Mouse (Mus musculus): ENCODE measurements around the gene Ublcp1. TPM values are rescaled to one million over a fixed set of nuclear protein-coding genes. Genes with fewer than 3 reads are reported as not detected.
"Not testable (repeated sequence)": the region's sequence is repeated elsewhere in the genome, so short reads cannot be mapped to it uniquely, and the experiment has no call there.

Ublcp1 gene
- polyA plus RNA-seq, 1 experiment from 2014 or later: 54.1 TPM

DNA sequence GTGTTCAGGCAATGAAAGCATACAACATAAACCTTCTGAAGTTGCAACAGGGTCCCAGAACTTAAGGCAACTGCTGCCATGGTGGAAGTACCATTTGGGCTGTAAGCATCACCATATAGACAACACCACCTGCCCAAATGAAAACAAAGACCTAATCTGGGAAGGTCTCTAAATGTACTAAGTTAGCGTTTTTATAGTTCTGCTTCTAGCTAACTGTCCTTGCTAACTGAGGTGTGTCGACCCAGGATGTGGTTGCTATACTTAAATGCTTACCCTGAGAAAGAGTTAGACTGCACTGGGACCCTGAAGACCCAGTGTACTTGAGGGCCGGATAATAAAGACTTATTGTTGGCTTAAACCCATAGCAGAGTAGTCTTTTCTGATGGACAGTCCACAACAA lies 5.2 kb upstream of the Ublcp1 start:
- H3K9me3 ChIP-seq (ENCODE audit: control insufficient read depth, low read length): no peaks in the 10 kb centered on the region
- 68% methylated on average over 3 of the region's 3 CpGs for WGBS
- H3K4me2 ChIP-seq: no peak overlapping the region
- H3K36me3 ChIP-seq (ENCODE audit: control insufficient read depth, insufficient read depth, low read length): no peaks in the 10 kb centered on the region
- no peaks in the 10 kb centered on the region for H3K27me3 ChIP-seq (replicated peaks; ENCODE audit: control insufficient read depth, insufficient read depth, low read length)
- H3K4me1 ChIP-seq (replicated peaks; ENCODE audit: control insufficient read depth, insufficient read depth, low read length): peaks cover 8% of the 10 kb centered on the region; the same call in 1 of the 2 replicates
- no peak overlapping the region for H3K9ac ChIP-seq (ENCODE audit: low read depth, low read length)
- no peak overlapping the region for H3K4me3 ChIP-seq (ENCODE audit: low read depth, low read length)
- H3K27ac ChIP-seq (ENCODE audit: low read depth, low read length): no peak overlapping the region
- no peak for ATAC-seq (replicated peaks; ENCODE audit: low FRiP score)
- DNase-seq (ENCODE audit: low spot score): no peak

DNA sequence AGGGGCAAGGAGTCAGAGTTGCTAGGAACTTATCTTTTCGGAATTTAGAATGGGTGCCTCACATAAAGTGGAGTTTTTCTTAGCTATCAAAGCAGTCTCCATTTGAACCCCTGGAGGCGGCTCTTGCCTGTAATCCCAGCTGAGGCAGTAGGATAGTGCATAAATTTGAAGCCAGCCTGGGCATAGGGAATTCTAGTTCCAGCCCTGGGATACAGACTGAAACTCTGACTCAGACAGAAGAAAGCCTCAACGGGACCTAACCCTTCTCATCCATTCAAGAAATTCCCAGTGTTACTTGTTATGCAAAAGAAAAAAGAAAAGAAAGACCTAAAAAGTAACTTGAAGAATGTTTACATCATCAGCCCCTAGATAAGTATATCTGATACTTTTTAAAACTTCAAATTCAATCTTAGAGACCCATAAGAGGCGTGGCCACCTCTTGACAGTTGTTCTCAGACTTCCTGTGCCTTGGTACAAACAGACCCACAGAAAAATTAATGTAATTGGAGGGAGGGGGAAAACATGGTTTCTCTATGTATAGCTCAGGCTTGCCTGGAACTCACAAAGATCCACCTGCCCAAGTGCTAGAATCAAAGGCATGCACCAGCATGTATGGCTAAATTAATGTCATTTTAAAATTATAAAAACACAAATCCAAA lies 1.2 kb upstream of the Ublcp1 start:
- peak overlapping the region; percentile 93 for H3K4me2 ChIP-seq
- no peaks in the 10 kb centered on the region for H3K27me3 ChIP-seq (replicated peaks; ENCODE audit: control insufficient read depth, insufficient read depth, low read length)
- peak overlapping the region; percentile 87 for H3K9ac ChIP-seq (ENCODE audit: low read depth, low read length)
- no peaks in the 10 kb centered on the region for H3K36me3 ChIP-seq (ENCODE audit: control insufficient read depth, insufficient read depth, low read length)
- 18% methylated on average over 4 of the region's 4 CpGs for WGBS
- H3K27ac ChIP-seq (ENCODE audit: low read depth, low read length): peak overlapping the region; percentile 98
- no peaks in the 10 kb centered on the region for H3K9me3 ChIP-seq (ENCODE audit: control insufficient read depth, low read length)
- H3K4me3 ChIP-seq (ENCODE audit: low read depth, low read length): peak overlapping the region; percentile 96
- ATAC-seq (replicated peaks; ENCODE audit: low FRiP score) (no peak), DNase-seq (ENCODE audit: low spot score) (no peak)
- peaks cover 22% of the 10 kb centered on the region for H3K4me1 ChIP-seq (replicated peaks; ENCODE audit: control insufficient read depth, insufficient read depth, low read length)

DNA sequence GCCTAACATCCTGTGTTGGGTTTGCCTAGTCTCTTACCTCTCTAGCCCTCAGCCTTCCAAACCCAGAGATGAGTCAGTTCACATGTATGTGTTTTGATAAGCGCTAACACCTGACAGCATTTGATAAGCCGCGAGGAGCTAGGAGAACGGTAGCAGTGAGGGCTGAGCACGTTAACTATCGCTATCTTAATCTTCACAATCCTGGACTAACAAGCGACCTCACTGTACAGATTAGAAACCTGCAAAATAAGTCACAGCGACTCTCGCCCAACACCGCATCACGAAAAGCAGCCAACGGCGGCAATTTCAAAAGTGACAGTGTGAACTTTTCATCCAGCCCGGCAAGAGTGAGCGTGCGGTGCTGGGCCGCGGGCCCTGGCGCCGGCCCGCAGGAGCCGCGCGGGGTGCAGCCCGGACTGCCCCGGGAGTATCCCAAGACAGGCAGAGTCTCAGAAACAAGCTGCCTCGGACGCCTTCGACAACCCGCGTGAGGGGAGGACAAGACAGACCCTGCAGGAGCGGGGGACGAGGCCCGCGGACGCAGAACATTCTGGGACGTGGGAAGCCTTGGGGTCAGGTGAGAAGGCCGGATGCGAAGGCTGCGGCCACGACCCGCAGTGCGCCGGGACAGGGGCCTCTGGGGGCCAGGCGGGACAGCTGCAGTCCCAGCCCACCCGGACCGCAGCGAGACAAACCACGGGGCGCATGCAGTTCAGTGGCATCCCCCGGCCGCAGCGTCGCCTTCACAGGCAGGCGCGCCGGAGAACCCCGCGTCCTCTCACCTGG lies 459 bp downstream of the Ublcp1 start:
- Histone ChIP-seq H3K9ac (ENCODE audit: low read depth, low read length) (peak overlapping the region; percentile 87), H3K27me3 (replicated peaks; ENCODE audit: control insufficient read depth, insufficient read depth, low read length) (no peaks in the 10 kb centered on the region), H3K4me2 (peak overlapping the region; percentile 93), H3K9me3 (ENCODE audit: control insufficient read depth, low read length) (no peaks in the 10 kb centered on the region), H3K4me1 (replicated peaks; ENCODE audit: control insufficient read depth, insufficient read depth, low read length) (peaks cover 22% of the 10 kb centered on the region), H3K27ac (ENCODE audit: low read depth, low read length) (peak overlapping the region; percentile 98), H3K36me3 (ENCODE audit: control insufficient read depth, insufficient read depth, low read length) (no peaks in the 10 kb centered on the region), H3K4me3 (ENCODE audit: low read depth, low read length) (peak overlapping the region; percentile 96)
- ATAC-seq (replicated peaks; ENCODE audit: low FRiP score) (peak; percentile 86), DNase-seq (ENCODE audit: low spot score) (peak; percentile 61)
- WGBS: under 1% methylated on average over 59 of the region's 59 CpGs

DNA sequence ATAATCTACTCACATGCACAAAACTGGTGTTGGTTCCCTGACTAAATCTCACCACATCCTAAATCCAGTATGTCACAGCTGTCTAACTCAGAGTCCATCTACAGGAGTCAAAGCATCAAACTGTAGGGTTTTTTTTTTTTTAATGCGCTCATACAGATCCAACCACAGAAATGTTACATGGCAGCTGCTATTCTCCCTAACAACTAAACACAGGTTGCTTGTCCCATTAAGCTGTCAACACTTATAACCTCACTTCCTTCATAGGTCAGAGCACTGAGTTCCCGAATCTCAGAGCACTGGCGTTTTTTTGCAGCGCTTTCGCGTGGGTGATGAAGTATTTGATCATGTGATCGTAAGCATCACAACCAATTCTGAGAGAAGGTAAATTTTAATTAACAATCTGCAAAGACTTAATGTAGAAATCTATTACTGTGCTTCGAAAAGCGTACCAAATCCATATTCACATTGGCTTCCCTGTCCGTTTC lies 1.9 kb downstream of the Ublcp1 start:
- ATAC-seq (replicated peaks; ENCODE audit: low FRiP score): no peak
- Histone ChIP-seq H3K27ac (ENCODE audit: low read depth, low read length) (no peak overlapping the region), H3K4me3 (ENCODE audit: low read depth, low read length) (no peak overlapping the region), H3K4me2 (no peak overlapping the region), H3K9ac (ENCODE audit: low read depth, low read length) (no peak overlapping the region), H3K9me3 (ENCODE audit: control insufficient read depth, low read length) (no peaks in the 10 kb centered on the region), H3K27me3 (replicated peaks; ENCODE audit: control insufficient read depth, insufficient read depth, low read length) (no peaks in the 10 kb centered on the region), H3K36me3 (ENCODE audit: control insufficient read depth, insufficient read depth, low read length) (no peaks in the 10 kb centered on the region), H3K4me1 (replicated peaks; ENCODE audit: control insufficient read depth, insufficient read depth, low read length) (peaks cover 22% of the 10 kb centered on the region)
- 84% methylated on average over 10 of the region's 10 CpGs for WGBS
- DNase-seq (ENCODE audit: low spot score): no peak

DNA sequence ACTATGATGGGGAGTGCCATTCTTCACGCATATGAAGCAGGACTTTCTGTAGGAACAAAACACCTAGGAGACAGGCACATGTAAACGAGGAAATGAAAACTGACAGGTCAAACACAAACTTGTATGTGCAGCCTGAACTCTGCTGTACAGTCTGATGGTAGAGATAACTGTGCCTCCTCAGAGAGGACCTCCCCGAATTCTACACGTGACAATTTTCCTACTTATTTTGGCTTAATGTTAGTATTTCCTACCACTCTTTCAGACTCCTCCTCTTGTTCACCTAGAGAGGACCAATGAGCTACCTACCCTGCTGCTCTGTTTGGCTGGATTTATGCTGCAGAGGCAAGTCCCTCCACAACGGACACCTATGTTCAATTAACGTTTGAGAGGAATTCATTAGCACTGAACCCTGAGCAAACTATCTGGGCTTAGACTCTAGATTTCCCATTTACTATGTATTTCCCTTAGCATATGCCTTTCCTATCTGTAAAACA lies 3.3 kb downstream of the Ublcp1 start:
- H3K9me3 ChIP-seq (ENCODE audit: control insufficient read depth, low read length): no peaks in the 10 kb centered on the region
- no peak overlapping the region for H3K27ac ChIP-seq (ENCODE audit: low read depth, low read length)
- no peaks in the 10 kb centered on the region for H3K27me3 ChIP-seq (replicated peaks; ENCODE audit: control insufficient read depth, insufficient read depth, low read length)
- H3K4me1 ChIP-seq (replicated peaks; ENCODE audit: control insufficient read depth, insufficient read depth, low read length): peaks cover 20% of the 10 kb centered on the region
- no peak for ATAC-seq (replicated peaks; ENCODE audit: low FRiP score)
- H3K4me2 ChIP-seq: no peak overlapping the region
- H3K9ac ChIP-seq (ENCODE audit: low read depth, low read length): no peak overlapping the region
- H3K4me3 ChIP-seq (ENCODE audit: low read depth, low read length): no peak overlapping the region
- no peaks in the 10 kb centered on the region for H3K36me3 ChIP-seq (ENCODE audit: control insufficient read depth, insufficient read depth, low read length)
- DNase-seq (ENCODE audit: low spot score): no peak
- WGBS: 77% methylated on average over 6 of the region's 6 CpGs

DNA sequence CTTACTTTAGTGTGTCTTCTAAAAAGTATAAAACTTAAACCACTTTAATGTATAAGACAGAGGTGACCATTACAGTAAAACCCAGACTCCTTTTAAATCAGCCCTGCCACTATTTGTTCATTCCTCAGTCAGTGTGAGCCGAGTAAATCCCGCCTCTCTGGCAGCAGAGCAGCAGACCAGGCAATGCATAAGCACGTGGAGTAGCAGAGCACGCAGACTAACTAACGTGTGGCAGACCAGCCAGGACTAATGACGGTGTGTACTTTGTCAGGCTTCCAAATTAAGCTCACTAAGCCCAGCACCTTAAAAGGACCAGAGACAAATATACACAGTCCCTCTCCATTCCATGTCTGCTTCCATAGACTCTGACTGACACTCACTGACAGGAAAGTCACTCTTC lies 8.8 kb downstream of the Ublcp1 start:
- H3K4me1 ChIP-seq (replicated peaks; ENCODE audit: control insufficient read depth, insufficient read depth, low read length): no peaks in the 10 kb centered on the region
- H3K9me3 ChIP-seq (ENCODE audit: control insufficient read depth, low read length): no peaks in the 10 kb centered on the region
- no peaks in the 10 kb centered on the region for H3K27me3 ChIP-seq (replicated peaks; ENCODE audit: control insufficient read depth, insufficient read depth, low read length)
- H3K4me3 ChIP-seq (ENCODE audit: low read depth, low read length): no peak overlapping the region
- H3K36me3 ChIP-seq (ENCODE audit: control insufficient read depth, insufficient read depth, low read length): peaks cover 7% of the 10 kb centered on the region; the same call in 1 of the 2 replicates
- ATAC-seq (replicated peaks; ENCODE audit: low FRiP score): no peak
- 77% methylated on average over 6 of the region's 6 CpGs for WGBS
- H3K4me2 ChIP-seq: no peak overlapping the region
- no peak for DNase-seq (ENCODE audit: low spot score)
- no peak overlapping the region for H3K9ac ChIP-seq (ENCODE audit: low read depth, low read length)
- no peak overlapping the region for H3K27ac ChIP-seq (ENCODE audit: low read depth, low read length)

DNA sequence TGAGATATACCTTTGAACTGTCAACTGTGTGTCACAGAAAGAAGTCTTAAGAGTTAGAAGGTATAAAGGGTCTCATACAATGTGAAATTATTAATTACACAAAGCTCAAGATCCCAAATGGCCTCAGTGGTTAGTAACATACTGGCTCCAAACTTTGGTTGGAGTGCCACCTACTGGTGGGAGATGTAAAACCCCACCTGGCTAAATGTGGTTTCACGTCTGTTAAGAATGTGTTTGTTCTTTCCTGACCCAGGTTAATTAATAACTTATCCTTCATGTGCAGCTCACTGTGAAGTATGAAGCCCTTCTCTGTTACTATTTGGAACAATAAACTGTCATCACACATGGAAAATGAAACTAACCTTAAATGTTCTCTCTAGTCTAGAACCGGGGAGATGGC lies 16.9 kb downstream of the Ublcp1 start:
- no peaks in the 10 kb centered on the region for H3K9me3 ChIP-seq (ENCODE audit: control insufficient read depth, low read length)
- DNase-seq (ENCODE audit: low spot score): no peak

DNA sequence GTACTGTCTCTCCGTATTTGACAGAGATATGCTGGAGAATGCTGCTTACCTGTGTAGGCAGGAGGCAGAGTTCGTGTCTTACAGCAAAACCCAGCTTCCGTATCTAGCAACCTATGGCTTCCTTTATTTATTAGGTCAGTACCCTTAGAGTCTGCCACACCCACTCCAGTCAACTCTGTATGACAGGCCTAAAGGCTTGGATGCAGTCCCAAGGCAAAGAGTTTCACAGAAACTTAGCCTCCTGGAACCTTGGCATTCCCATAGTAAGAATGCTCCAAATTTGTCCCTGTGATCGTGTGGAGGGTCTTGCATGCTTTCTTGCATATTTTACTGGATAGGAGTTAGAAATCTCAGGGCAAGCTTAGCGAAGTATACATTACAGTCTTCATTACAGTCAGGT lies 18.3 kb downstream of the Ublcp1 start:
- H3K27ac ChIP-seq (ENCODE audit: low read depth, low read length); DNase-seq (ENCODE audit: low spot score); ATAC-seq (replicated peaks; ENCODE audit: low FRiP score); H3K36me3 ChIP-seq (ENCODE audit: control insufficient read depth, insufficient read depth, low read length); H3K9me3 ChIP-seq (ENCODE audit: control insufficient read depth, low read length); H3K27me3 ChIP-seq (replicated peaks; ENCODE audit: control insufficient read depth, insufficient read depth, low read length); H3K9ac ChIP-seq (ENCODE audit: low read depth, low read length); H3K4me1 ChIP-seq (replicated peaks; ENCODE audit: control insufficient read depth, insufficient read depth, low read length); H3K4me3 ChIP-seq (ENCODE audit: low read depth, low read length); H3K4me2 ChIP-seq: not testable (repeated sequence)
- WGBS: 89% methylated on average over 5 of the region's 5 CpGs

More for the DNA sequence above, 16.9 kb downstream of the Ublcp1 start:
- Histone ChIP-seq H3K27ac (ENCODE audit: low read depth, low read length) (no peak overlapping the region), H3K27me3 (replicated peaks; ENCODE audit: control insufficient read depth, insufficient read depth, low read length) (no peaks in the 10 kb centered on the region), H3K36me3 (ENCODE audit: control insufficient read depth, insufficient read depth, low read length) (peaks cover 5% of the 10 kb centered on the region; the same call in 1 of the 2 replicates), H3K4me2 (no peak overlapping the region), H3K4me1 (replicated peaks; ENCODE audit: control insufficient read depth, insufficient read depth, low read length) (no peaks in the 10 kb centered on the region), H3K9ac (ENCODE audit: low read depth, low read length) (no peak overlapping the region), H3K4me3 (ENCODE audit: low read depth, low read length) (no peak overlapping the region)
- WGBS: 63% methylated on average over 2 of the region's 2 CpGs
- peak; percentile 56 for ATAC-seq (replicated peaks; ENCODE audit: low FRiP score)

Measured in liver, embryonic 11.5 days (tissue).